Mouse (Mus musculus) forebrain, postnatal 0 days (tissue): ENCODE measurements around the gene Slc35d1. TPM values are rescaled to one million over a fixed set of nuclear protein-coding genes. Genes with fewer than 3 reads are reported as not detected.

Experiments used
- ATAC-seq: fragments of 200-750 bp; cut with Nextera tagmentation; 2 replicates; pipeline ENCODE4 v1.8.0; 2017; ENCODE audit warnings: mild to moderate bottlenecking, moderate library complexity
- DNase-seq: peaks from one replicate; pipeline ENCODE4 v3.0.0-alpha.2; 2015
- H3K27ac ChIP-seq: fragments of 300-500 bp; sonication (generic); 2 replicates; pipeline ENCODE4 v1.5.1; 2014; ENCODE audit warnings: low read depth, mild to moderate bottlenecking, antibody characterized with exemption, low read length, moderate library complexity, mixed read lengths
- H3K27me3 ChIP-seq: fragments of 300-500 bp; sonication (generic); 2 replicates; pipeline ENCODE4 v1.6.1; 2014; ENCODE audit warnings: mild to moderate bottlenecking, low read length, mixed read lengths; ENCODE audit not compliant: insufficient read depth
- H3K36me3 ChIP-seq: fragments of 300-500 bp; sonication (generic); 2 replicates; pipeline ENCODE4 v1.6.1; 2014; ENCODE audit warnings: mild to moderate bottlenecking, moderate library complexity; ENCODE audit not compliant: insufficient read depth
- H3K4me1 ChIP-seq: fragments of 300-500 bp; sonication (generic); 2 replicates; pipeline ENCODE4 v1.6.1; 2014; ENCODE audit warnings: antibody characterized with exemption; ENCODE audit not compliant: insufficient read depth
- H3K4me2 ChIP-seq: fragments of 300-500 bp; sonication (generic); 2 replicates; pipeline ENCODE4 v1.6.1; 2014; ENCODE audit warnings: low read depth, mild to moderate bottlenecking, moderate library complexity
- H3K4me3 ChIP-seq: fragments of 300-500 bp; sonication (generic); 2 replicates; pipeline ENCODE4 v1.5.1; 2014; ENCODE audit warnings: low read depth, low read length, mixed read lengths
- H3K9ac ChIP-seq: fragments of 300-500 bp; sonication (generic); 2 replicates; pipeline ENCODE4 v1.6.1; 2014; ENCODE audit warnings: mild to moderate bottlenecking
- H3K9me3 ChIP-seq: fragments of 300-500 bp; sonication (generic); 2 replicates; pipeline ENCODE4 v1.6.1; 2016; ENCODE audit warnings: low read length
- CTCF ChIP-seq: sonication (generic); IDR thresholded peaks from 2 replicates; pipeline ENCODE4 v1.5.1; 2016; ENCODE audit warnings: antibody characterized with exemption, control low read depth, low read depth
- WGBS: fragments of 180-500 bp; shearing (Covaris S2); extraction: QIAGEN DNeasy Blood & Tissue Kit; methylation state at CpG from one replicate; pipeline ENCODE4 v1.1.7; 2014; 5-methylcytosine and 5-hydroxymethylcytosine counted together
- polyA plus RNA-seq: library from polyadenylated mRNA; unstranded; fragments of >200 nt; fragmentation: Nextera tagmentation; extraction: Ambion mirVana; gene quantifications from 2 replicates; pipeline ENCODE4 v1.2.1, GENCODE M21; 2015
- total RNA-seq: library from RNA; depleted of rRNA; stranded (reverse); fragments of >200 nt; gene quantifications from 2 replicates; pipeline ENCODE4 v1.2.3, GENCODE M21; 2014

Slc35d1 gene
- total and polyA plus RNA-seq, 2 experiments from 2014 or later, result 2.9 to 4.4 TPM

DNA sequence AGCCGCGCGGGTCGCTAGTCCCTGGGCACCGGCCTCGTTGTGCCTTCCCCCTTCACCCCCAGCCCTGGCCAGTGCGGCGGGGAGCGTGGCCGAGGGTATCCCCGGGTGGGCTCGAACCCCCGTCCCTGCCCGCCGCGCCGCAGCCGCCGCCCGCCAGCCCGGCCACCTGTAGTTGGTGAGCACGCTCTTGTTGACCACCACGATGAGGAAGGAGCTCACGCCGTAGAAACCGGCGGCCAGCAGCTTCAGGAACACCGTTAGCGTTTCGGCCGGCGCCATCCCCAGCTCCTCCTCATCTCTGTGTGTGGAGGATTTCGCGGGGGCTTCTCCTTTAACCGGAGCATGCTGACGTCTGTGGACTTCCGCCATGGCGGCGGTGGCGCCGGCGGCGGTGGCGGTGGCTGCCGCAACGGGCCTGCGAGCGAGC is 453 bp downstream of the Slc35d1 start:
- H3K4me2 ChIP-seq, result peak overlapping the region; percentile 66
- TF ChIP-seq CTCF, result no peak
- ATAC-seq, result peak; percentile 80
- peaks cover 4% of the 10 kb centered on the region for H3K4me1 ChIP-seq
- H3K9ac ChIP-seq, result peak overlapping the region; percentile 96
- DNase-seq, result peak; percentile 78
- peak overlapping the region; percentile 82 for H3K4me3 ChIP-seq
- H3K9me3 ChIP-seq, result no peaks in the 10 kb centered on the region
- peak overlapping the region; percentile 99 for H3K27ac ChIP-seq
- no peaks in the 10 kb centered on the region for H3K27me3 ChIP-seq
- WGBS, result under 1% methylated on average over 48 of the region's 48 CpGs
- peaks cover 6% of the 10 kb centered on the region; the same call in 1 of the 2 replicates for H3K36me3 ChIP-seq

GRCm38 (mm10) chr4:103213859-103214497 is 986 bp downstream of the Slc35d1 start:
- H3K27me3 ChIP-seq, result no peaks in the 10 kb centered on the region
- 3% methylated on average over 30 of the region's 30 CpGs for WGBS
- H3K36me3 ChIP-seq, result peaks cover 11% of the 10 kb centered on the region; the same call in 1 of the 2 replicates
- peak overlapping the region; percentile 66 for H3K4me2 ChIP-seq
- no peaks in the 10 kb centered on the region for H3K9me3 ChIP-seq
- TF ChIP-seq CTCF, result no peak
- peak overlapping the region; percentile 96 for H3K9ac ChIP-seq
- H3K4me3 ChIP-seq, result peak overlapping the region; percentile 82
- ATAC-seq (no peak), DNase-seq (peak; percentile 14)
- peaks cover 4% of the 10 kb centered on the region for H3K4me1 ChIP-seq
- peak overlapping the region; percentile 99 for H3K27ac ChIP-seq

GRCm38 (mm10) chr4:103208553-103208952 is 6.4 kb downstream of the Slc35d1 start:
- Histone ChIP-seq H3K4me2 (no peak overlapping the region), H3K27me3 (no peaks in the 10 kb centered on the region), H3K4me3 (no peak overlapping the region), H3K27ac (no peak overlapping the region), H3K36me3 (peaks cover 25% of the 10 kb centered on the region; the same call in 1 of the 2 replicates), H3K4me1 (no peaks in the 10 kb centered on the region; the same call in 1 of the 2 replicates), H3K9ac (no peak overlapping the region), H3K9me3 (no peaks in the 10 kb centered on the region)
- WGBS, result 96% methylated on average over 1 of the region's 1 CpGs
- DNase-seq (no peak), ATAC-seq (no peak)
- TF ChIP-seq CTCF, result no peak

DNA sequence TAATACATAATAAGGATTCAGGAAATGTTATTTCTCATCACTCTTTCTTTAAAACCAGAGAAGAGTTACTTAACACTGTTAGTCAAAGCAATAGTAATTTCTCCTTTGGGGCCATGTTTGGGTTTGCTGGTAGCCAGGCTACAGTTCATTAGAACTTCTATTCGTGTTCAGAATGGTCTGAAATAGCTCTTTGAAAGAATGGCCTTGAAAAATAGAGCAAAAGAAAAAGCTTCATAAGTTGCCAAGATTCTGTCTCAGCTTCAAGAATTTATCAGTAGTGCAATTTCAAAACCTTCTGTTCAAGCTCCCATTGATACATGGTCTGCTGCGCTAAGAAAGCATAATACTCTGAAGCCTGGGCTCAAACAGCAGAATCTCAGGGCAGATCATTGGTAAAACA is 11.3 kb downstream of the Slc35d1 start:
- Histone ChIP-seq H3K4me3 (no peak overlapping the region), H3K36me3 (peaks cover 24% of the 10 kb centered on the region), H3K27me3 (no peaks in the 10 kb centered on the region), H3K27ac (no peak overlapping the region), H3K9me3 (no peaks in the 10 kb centered on the region), H3K9ac (no peak overlapping the region), H3K4me1 (no peaks in the 10 kb centered on the region), H3K4me2 (no peak overlapping the region)
- no peak for ATAC-seq
- no peak for TF ChIP-seq CTCF
- WGBS, result 38% methylated on average over 2 of the region's 2 CpGs
- DNase-seq, result no peak

DNA sequence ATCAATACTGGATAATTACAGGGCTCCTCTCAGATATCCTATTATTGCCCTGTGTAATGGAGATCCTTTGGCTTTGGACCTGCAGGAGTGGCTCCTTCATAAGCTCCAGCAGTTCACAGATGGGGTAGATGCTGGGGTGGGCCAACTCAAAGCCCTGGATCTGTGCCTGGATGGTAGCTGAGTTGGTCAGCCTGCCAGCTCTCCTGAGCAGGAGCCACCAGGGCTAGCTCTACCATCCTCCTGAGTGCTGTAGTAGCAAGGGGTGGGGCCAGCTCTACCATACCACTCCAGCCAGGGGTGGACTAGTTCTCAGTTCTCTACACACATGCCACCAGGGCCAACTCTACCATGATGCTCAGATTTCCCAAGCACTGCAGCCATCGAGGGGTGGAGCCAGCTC is 14.9 kb downstream of the Slc35d1 start:
- TF ChIP-seq CTCF, result no peak
- H3K9me3 ChIP-seq, result no peaks in the 10 kb centered on the region
- no peak for ATAC-seq
- no peak overlapping the region for H3K27ac ChIP-seq
- H3K9ac ChIP-seq, result no peak overlapping the region
- H3K4me3 ChIP-seq, result no peak overlapping the region
- H3K27me3 ChIP-seq, result no peaks in the 10 kb centered on the region
- no peaks in the 10 kb centered on the region for H3K4me1 ChIP-seq
- H3K36me3 ChIP-seq, result peaks cover 10% of the 10 kb centered on the region
- H3K4me2 ChIP-seq, result no peak overlapping the region
- WGBS, result 88% methylated on average over 1 of the region's 1 CpGs
- no peak for DNase-seq

DNA sequence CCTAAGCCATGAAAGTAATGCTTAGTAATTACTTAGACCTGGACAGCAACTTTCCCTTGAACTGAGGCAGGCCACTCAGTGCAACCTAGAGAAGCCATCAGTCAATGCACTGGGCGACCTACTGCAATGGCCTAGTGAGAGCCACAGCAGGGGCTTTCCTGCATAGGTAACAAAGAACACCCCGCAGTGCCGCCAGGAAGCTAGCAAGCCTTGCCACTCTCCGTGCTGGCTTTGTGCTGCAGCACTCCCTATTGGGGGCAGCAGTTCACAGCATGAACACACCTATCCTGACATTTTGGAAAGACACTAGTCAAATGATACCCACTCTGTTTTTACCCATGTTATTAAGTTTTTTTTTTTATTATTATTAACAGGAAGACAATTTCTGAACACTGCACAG is 15.9 kb downstream of the Slc35d1 start:
- H3K27me3 ChIP-seq, result no peaks in the 10 kb centered on the region
- ATAC-seq, result no peak
- no peaks in the 10 kb centered on the region for H3K4me1 ChIP-seq
- no peak overlapping the region for H3K4me3 ChIP-seq
- no peak overlapping the region for H3K27ac ChIP-seq
- TF ChIP-seq CTCF, result no peak
- no peak for DNase-seq
- no peaks in the 10 kb centered on the region for H3K9me3 ChIP-seq
- peaks cover 10% of the 10 kb centered on the region for H3K36me3 ChIP-seq
- H3K9ac ChIP-seq, result no peak overlapping the region
- 35% methylated on average over 4 of the region's 4 CpGs for WGBS
- no peak overlapping the region for H3K4me2 ChIP-seq

DNA sequence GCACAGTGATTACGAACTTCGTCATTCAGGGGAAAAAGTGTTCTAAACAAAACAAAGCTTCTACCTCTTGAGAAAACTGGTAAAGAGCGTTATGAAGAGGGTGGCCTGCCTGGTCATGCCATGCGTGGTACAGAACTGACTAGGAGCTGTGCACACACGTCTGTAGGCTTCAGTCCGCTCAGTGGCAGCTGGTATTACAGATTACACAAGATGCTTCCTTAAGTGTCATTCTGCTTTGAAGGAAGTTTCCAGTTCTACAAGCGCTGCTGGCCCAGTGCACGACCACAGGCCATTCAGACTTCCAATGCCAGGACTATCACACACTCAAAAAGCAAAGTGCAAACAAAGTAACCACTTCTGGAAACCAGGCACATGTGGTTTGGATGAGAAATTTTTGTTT is 17.6 kb downstream of the Slc35d1 start:
- Histone ChIP-seq H3K9ac (no peak overlapping the region), H3K27me3 (no peaks in the 10 kb centered on the region), H3K9me3 (no peaks in the 10 kb centered on the region), H3K4me3 (no peak overlapping the region), H3K27ac (no peak overlapping the region), H3K4me2 (no peak overlapping the region), H3K36me3 (peaks cover 10% of the 10 kb centered on the region), H3K4me1 (no peaks in the 10 kb centered on the region)
- DNase-seq, result no peak
- no peak for ATAC-seq
- WGBS, result 82% methylated on average over 8 of the region's 8 CpGs
- TF ChIP-seq CTCF, result no peak
